ENCODE assay signal across 12 mouse cellular contexts in the genomic region with DNA sequence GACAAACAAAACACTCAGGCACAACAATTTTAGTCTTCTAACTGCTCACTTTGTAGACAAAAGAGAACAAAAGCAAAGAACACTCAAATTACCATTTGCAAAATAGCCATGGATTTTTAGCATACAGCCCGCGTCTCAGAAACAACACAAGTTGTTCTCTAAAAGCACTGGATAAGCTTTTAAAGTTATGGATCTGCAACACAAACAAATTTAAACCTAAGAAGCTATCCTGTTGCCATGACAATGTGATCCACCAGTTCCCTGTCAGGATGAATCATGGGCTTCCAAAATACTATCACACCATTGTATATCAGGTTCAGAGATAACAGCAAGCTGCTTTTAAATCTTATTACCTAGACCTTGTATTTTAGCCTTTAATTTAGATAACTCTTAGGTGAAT.
"Had no signal": no experiment of that assay in that cellular context is flagged by ENCODE, and none has a peak within 500 bp of the region (broad histone marks: within the 10 kb centered on the region; RNA-seq: fewer than 3 reads in every experiment).

No protein-coding gene starts in this region.

- DNase-seq: kidney, adult 8-10 months; kidney, postnatal 25 days; liver; liver, embryonic 13.5 days; liver, postnatal 0 days; lung, postnatal 14 days; retina, postnatal 1 day; right cerebral cortex, postnatal 4 days; spleen, adult 18-20 months; thymus, adult 18-20 months; thymus, postnatal 14 days had no signal

- ATAC-seq: intestine, postnatal 0 days; liver, postnatal 0 days had no signal
